Mouse (Mus musculus): ENCODE measurements around the gene Nfat5. TPM values are rescaled to one million over a fixed set of nuclear protein-coding genes. Genes with fewer than 3 reads are reported as not detected.

Nfat5 gene
- polyA plus RNA-seq, 2 experiments: 17.6 to 70.1 TPM

DNA sequence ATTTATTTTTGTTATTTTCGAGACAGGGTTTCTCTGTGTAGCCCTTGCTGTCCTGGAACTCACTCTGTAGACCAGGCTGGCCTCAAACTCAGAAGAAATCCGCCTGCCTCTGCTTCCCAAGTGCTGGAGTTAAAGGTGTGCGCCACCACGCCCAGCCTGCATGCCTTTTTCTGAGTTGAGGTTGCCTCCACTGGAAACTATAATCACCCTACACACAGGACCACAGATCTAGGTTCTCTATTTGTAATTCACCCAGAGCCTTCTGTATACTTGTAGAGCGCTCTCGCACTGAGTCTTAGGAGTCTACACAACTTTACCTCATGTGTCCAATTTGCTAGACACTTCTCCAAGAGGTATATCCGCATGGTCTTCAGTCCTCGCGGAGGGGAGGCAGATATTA, 130.9 kb downstream of the Nfat5 start:
- Histone ChIP-seq H3K9me3 (ENCODE audit: control insufficient read depth, low read length) (no peaks in the 10 kb centered on the region), H3K9ac (ENCODE audit: low read depth, low read length, severe bottlenecking) (peak overlapping the region; percentile 84), H3K4me2 (replicated peaks; ENCODE audit: low read depth, low read length, severe bottlenecking) (peak overlapping the region; percentile 73), H3K36me3 (ENCODE audit: control insufficient read depth, insufficient read depth, low read length) (peaks cover 32% of the 10 kb centered on the region), H3K27ac (replicated peaks; ENCODE audit: low read depth, low read length) (no peak overlapping the region), H3K4me1 (ENCODE audit: control insufficient read depth, insufficient read depth, low read length) (no peaks in the 10 kb centered on the region; the same call in 1 of the 2 replicates), H3K27me3 (ENCODE audit: control insufficient read depth, insufficient read depth, low read length) (no peaks in the 10 kb centered on the region), H3K4me3 (replicated peaks; ENCODE audit: low read length) (peak overlapping the region; percentile 92)
- DNase-seq (ENCODE audit: low spot score): no peak
- 27% methylated on average over 9 of the region's 9 CpGs for WGBS
- ATAC-seq (ENCODE audit: low FRiP score, low read depth): no peak
- no peak for TF ChIP-seq POLR2A (IDR thresholded peaks at IDR 0.05; ENCODE audit: borderline replicate concordance, extremely low read depth, insufficient read depth, insufficient read length)

DNA sequence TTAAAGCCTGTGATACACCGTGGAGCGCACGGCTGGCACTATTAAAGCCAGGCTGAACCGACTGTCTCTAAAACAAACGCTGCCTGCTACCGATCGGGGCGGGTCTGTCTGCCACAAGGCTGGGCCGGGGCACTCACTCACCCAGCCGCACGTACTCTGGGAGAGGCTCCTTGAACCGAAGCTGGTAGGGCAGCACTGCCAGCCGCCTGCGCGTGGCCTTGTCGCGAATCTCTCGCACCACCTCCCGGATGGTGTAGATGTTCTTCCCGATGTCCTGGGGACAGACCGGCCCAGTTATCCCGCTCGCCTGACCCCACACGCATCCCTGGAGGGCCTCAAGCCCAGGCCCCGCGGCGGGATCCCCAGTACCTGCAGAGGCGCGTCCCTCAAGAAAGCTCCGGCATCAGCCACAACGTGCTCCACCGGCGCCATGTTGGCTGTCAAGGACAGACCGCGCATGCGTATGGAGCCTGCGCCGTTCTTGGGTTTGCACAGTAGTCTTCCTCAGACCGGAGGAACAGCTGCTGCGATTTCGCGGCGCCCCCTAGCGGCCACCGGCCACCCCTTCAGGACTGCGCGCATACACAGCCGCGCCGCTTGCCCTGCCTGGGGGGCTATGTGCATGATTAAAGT, 131.4 kb downstream of the Nfat5 start, which contains the start of gene Nob1:
Gene Nob1 (minus strand): TSS at position 455 of the 633 bp plus-strand sequence.
- Histone ChIP-seq H3K27ac (replicated peaks; ENCODE audit: low read depth, low read length) (0 out of 2 replicates have a peak within 1 kb of the TSS, but pooled peaks have one; percentile 34), H3K27me3 (ENCODE audit: control insufficient read depth, insufficient read depth, low read length) (no peaks in the 10 kb centered on the region), H3K9me3 (ENCODE audit: control insufficient read depth, low read length) (no peaks in the 10 kb centered on the region), H3K4me1 (ENCODE audit: control insufficient read depth, insufficient read depth, low read length) (no peaks in the 10 kb centered on the region; the same call in 1 of the 2 replicates), H3K4me3 (replicated peaks; ENCODE audit: low read length) (peak within 1 kb of the TSS; percentile 92), H3K9ac (ENCODE audit: low read depth, low read length, severe bottlenecking) (peak within 1 kb of the TSS; percentile 84), H3K4me2 (replicated peaks; ENCODE audit: low read depth, low read length, severe bottlenecking) (peak within 1 kb of the TSS; percentile 73), H3K36me3 (ENCODE audit: control insufficient read depth, insufficient read depth, low read length) (peaks cover 28% of the 10 kb centered on the region)
- under 1% methylated on average over 47 of the region's 50 CpGs for WGBS
- ATAC-seq (ENCODE audit: low FRiP score, low read depth) (peak; percentile 99), DNase-seq (ENCODE audit: low spot score) (peak; percentile 98)
- peak; percentile 86; the same call in 1 of the 2 replicates for TF ChIP-seq POLR2A (IDR thresholded peaks at IDR 0.05; ENCODE audit: borderline replicate concordance, extremely low read depth, insufficient read depth, insufficient read length)

DNA sequence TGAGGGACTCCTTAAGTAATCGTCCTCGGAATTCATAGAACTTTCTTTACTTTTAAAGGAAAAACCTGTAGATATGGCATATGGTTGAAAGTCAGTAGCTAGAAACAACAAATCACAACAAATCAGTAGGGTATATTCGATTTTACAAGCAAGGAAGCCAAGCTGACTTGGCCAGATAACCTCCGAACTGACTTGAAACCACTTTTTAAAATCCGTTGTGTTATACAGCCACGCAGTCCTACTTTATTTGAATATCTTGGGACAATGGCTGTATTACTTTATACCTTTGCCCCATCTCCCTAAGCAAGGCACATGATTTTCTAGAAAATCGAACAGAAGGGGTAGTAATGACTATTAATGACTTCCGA, 131.9 kb downstream of the Nfat5 start:
- Histone ChIP-seq H3K9ac (ENCODE audit: low read depth, low read length, severe bottlenecking) (no peak overlapping the region), H3K27me3 (ENCODE audit: control insufficient read depth, insufficient read depth, low read length) (no peaks in the 10 kb centered on the region), H3K4me3 (replicated peaks; ENCODE audit: low read length) (peak overlapping the region; percentile 92), H3K9me3 (ENCODE audit: control insufficient read depth, low read length) (no peaks in the 10 kb centered on the region), H3K4me2 (replicated peaks; ENCODE audit: low read depth, low read length, severe bottlenecking) (peak overlapping the region; percentile 73), H3K36me3 (ENCODE audit: control insufficient read depth, insufficient read depth, low read length) (peaks cover 23% of the 10 kb centered on the region), H3K27ac (replicated peaks; ENCODE audit: low read depth, low read length) (no peak overlapping the region), H3K4me1 (ENCODE audit: control insufficient read depth, insufficient read depth, low read length) (no peaks in the 10 kb centered on the region; the same call in 1 of the 2 replicates)
- ATAC-seq (ENCODE audit: low FRiP score, low read depth) (0 out of 2 replicates have a peak, but pooled peaks have one; percentile 7), DNase-seq (ENCODE audit: low spot score) (no peak)
- no peak for TF ChIP-seq POLR2A (IDR thresholded peaks at IDR 0.05; ENCODE audit: borderline replicate concordance, extremely low read depth, insufficient read depth, insufficient read length)
- 46% methylated on average over 8 of the region's 8 CpGs for WGBS

Other genes with a start within 250 kb of the Nfat5 start
- gene Pdf, start 244.9 kb upstream of the Nfat5 start, polyA plus RNA-seq (2012; rRNA removed): 34.6 and 38.7 TPM in 2 replicates
- gene Pdf, start 244.9 kb upstream of the Nfat5 start, polyA plus RNA-seq (2014; fragmentation: Nextera tagmentation; extraction: Ambion mirVana): 35.7 and 39.2 TPM in 2 replicates
- gene Cog8, start 236.8 kb upstream of the Nfat5 start, polyA plus RNA-seq (2012; rRNA removed): 56.7 and 68.1 TPM in 2 replicates
- 37.8 and 40.9 TPM in 2 replicates for gene Cog8, start 236.8 kb upstream of the Nfat5 start, polyA plus RNA-seq (2014; fragmentation: Nextera tagmentation; extraction: Ambion mirVana)
- gene Nip7, start 236.6 kb upstream of the Nfat5 start, polyA plus RNA-seq (2012; rRNA removed): 54.9 and 123 TPM in 2 replicates
- 99.0 and 103 TPM in 2 replicates for gene Nip7, start 236.6 kb upstream of the Nfat5 start, polyA plus RNA-seq (2014; fragmentation: Nextera tagmentation; extraction: Ambion mirVana)
- gene Tmed6, start 227.8 kb upstream of the Nfat5 start, polyA plus RNA-seq (2012; rRNA removed): not detected in 2 replicates
- not detected in 2 replicates for gene Tmed6, start 227.8 kb upstream of the Nfat5 start, polyA plus RNA-seq (2014; fragmentation: Nextera tagmentation; extraction: Ambion mirVana)
- 34.9 and 39.0 TPM in 2 replicates for gene Terf2, start 196.9 kb upstream of the Nfat5 start, polyA plus RNA-seq (2012; rRNA removed)
- 15.1 and 18.5 TPM in 2 replicates for gene Terf2, start 196.9 kb upstream of the Nfat5 start, polyA plus RNA-seq (2014; fragmentation: Nextera tagmentation; extraction: Ambion mirVana)
- gene Cyb5b, start 142.8 kb upstream of the Nfat5 start, polyA plus RNA-seq (2012; rRNA removed): 57.2 and 60.3 TPM in 2 replicates
- 82.3 and 83.5 TPM in 2 replicates for gene Cyb5b, start 142.8 kb upstream of the Nfat5 start, polyA plus RNA-seq (2014; fragmentation: Nextera tagmentation; extraction: Ambion mirVana)
- gene Nqo1, start 109.7 kb downstream of the Nfat5 start, polyA plus RNA-seq (2012; rRNA removed): 9.6 and 11.0 TPM in 2 replicates
- 15.0 and 17.0 TPM in 2 replicates for gene Nqo1, start 109.7 kb downstream of the Nfat5 start, polyA plus RNA-seq (2014; fragmentation: Nextera tagmentation; extraction: Ambion mirVana)
- 92.5 and 99.8 TPM in 2 replicates for gene Nob1, start 131.6 kb downstream of the Nfat5 start, polyA plus RNA-seq (2012; rRNA removed)
- gene Nob1, start 131.6 kb downstream of the Nfat5 start, polyA plus RNA-seq (2014; fragmentation: Nextera tagmentation; extraction: Ambion mirVana): 51.8 and 57.2 TPM in 2 replicates
- 315 and 409 TPM in 2 replicates for gene Wwp2, start 142.9 kb downstream of the Nfat5 start, polyA plus RNA-seq (2012; rRNA removed)
- gene Wwp2, start 142.9 kb downstream of the Nfat5 start, polyA plus RNA-seq (2014; fragmentation: Nextera tagmentation; extraction: Ambion mirVana): 153 and 200 TPM in 2 replicates

Data from limb, embryonic 14.5 days (tissue).